Mouse (Mus musculus): ENCODE results near the gene Man1a.

DNA sequence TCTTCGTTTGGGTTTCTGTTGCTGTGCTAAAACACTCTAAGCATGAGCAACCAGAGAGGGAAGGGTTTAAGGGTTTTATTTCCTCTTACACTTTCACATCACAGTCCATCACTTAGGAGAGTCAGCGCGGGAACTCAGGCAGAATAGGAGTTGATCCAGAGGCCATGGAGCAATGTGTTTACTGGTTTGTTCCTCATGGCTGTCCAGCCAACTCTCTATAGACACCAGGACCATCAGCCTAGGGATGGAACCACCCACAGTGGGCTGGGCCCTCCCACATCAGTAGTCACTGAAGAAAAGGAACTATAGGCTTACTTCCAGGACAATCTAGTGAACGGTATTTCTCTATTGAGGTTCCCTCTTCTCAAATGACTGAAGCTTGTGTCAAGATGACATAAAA lies 45.4 kb upstream of the Man1a start:
- TF ChIP-seq POLR2A (IDR thresholded peaks at IDR 0.05; ENCODE audit: insufficient read depth, low read depth, low read length) (no peak), CTCF (IDR thresholded peaks at IDR 0.05) (no peak), EP300 (IDR thresholded peaks at IDR 0.05; ENCODE audit: insufficient read depth, low read depth, low read length) (no peak)

All from heart, adult 2 months (tissue).